Mouse (Mus musculus) retina, embryonic 14.5 days (tissue): ENCODE results near the gene Olfr1377.
"Not testable (repeated sequence)": the region's sequence is repeated elsewhere in the genome, so short reads cannot be mapped to it uniquely, and the experiment has no call there.

ENCODE experiments used
- DNase-seq: peaks from one replicate; pipeline ENCODE4 v3.0.0-alpha.2; 2015; ENCODE audit warnings: low spot score

Olfr1377 gene

DNA sequence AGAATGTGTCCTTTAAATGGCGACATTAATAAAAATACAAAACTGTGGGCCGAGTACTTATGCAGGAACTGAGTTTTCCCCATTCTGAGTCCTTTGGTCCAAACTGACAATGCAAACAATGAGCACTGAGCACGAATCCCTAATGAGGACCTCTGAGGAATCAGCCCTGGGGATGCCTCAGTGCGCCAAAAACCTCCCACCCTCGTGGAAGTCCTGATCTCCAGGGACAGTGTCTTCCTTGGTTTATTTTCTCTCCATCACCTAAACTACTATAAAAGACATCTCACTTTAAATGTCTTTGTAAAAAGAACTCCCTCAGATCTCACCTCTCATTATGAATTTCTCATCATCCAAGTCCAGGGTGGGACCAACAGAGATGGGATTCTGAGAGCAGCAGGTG is at the start of gene Olfr1377:
Gene Olfr1377, plus strand, starts transcription at position 301 of the 400 bp plus-strand sequence.
- no peak for DNase-seq

DNA sequence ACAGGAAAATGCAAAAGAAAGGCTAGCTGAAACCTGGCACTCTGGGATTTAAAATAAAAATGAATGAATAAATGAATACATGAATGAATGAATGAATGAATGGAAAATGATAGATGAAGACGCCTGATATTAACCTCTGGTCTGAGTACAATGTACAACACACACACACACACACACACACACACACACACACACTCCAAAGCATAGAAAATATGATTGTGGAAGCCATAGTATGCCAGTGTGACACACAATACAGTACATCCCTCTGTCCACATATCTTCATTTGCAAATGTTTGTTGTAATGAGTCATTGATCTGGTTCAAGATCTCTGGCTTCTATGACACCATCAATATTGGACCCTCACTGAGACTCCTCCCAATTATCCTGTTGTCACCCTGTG is 49.7 kb upstream of the Olfr1377 start:
- DNase-seq, result no peak

DNA sequence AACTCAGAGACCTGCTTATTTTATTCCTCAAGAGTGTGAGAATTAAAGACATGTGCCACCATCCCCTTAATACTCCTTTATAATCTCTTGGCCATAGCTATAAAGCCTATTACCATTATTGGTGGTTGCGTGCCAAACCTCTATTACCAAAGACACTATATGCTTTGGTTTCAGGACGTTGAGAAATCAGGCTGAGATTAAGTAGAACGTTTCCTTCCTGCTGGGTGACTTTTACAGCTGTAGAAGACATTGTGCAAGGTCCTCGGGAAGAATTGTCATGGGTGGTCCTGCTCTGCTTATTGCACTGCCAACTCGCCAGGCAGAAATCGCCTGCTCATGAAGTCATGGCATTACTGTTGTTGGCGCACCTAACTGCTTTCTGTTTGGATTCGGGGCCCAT is 43.3 kb upstream of the Olfr1377 start:
- DNase-seq, result no peak

DNA sequence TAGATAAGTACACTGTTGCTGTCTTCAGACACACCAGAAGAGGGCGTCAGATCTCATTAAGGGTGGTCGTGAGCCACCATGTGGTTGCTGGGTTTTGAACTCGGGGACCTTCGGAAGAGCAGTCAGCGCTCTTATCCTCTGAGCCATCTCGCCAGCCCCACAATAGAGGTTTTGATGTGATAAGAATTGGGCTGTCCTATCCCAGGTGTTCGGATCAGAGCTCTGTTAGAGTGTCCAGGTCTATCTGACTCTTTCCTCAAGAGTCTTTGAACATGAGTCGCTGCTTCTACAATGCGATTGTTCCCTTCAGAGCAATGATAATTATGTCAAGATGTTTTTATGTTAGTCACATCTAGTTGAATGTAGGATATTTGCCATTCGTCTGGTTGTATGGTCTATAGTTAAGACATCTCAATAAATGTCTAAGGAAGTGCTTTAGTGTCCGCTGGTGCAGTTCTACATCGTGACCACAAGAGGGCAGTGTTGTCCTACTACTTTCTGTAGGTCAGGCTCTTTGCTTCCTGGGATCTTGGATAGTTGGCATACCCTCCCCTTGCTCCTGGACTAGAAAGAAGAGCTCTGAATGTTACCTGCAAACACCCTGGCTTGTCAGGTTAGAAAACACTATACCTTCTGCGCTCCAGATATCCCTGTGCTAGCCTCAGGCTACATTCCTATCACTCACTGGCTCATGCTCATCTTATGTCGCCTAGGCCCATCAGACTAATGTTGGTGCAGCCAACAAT is 42.0 kb upstream of the Olfr1377 start:
- DNase-seq, result peak; percentile 88

DNA sequence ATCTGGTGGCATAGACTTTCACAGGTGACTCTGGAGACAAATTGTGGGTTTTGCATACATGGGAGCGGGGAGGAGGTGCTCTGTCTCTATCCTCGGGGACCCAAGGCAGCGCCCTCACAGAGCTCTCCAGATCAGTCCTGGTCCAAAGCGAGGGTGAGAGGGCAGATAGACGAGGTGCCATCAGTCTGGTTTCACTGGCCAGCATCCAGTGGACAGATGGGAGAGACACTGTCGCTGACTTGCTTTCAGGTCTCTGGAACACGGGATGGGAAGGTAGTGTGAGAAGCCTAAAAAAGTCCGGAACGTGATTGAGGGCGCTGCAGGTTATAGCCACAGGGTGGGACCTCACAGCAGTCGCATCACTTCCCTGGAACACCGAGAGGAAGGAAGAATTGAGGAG is 39.4 kb upstream of the Olfr1377 start:
- DNase-seq, result no peak

DNA sequence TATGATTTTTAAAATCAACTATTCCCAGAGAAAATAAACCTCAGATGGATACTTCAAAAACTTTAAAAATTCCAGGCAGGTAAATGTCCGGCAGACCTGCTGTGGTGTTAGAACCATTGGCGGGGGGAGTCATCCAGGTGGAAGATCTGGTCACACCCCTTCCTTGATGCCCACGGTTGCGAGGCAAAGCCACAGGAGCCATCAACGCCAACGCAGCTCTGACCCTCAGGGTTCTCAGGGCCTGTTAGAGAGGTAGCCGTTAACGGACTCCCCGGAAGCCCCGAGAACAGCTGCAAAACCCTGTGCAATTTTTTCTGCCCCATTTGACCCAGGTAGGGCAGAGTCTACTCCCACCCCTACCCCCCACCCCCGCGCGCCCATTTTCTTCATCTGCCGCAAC is 38.3 kb upstream of the Olfr1377 start, which contains the start of gene 4933414I15Rik:
Gene 4933414I15Rik, minus strand, starts transcription at position 260 of the 400 bp plus-strand sequence.
- no peak for DNase-seq

DNA sequence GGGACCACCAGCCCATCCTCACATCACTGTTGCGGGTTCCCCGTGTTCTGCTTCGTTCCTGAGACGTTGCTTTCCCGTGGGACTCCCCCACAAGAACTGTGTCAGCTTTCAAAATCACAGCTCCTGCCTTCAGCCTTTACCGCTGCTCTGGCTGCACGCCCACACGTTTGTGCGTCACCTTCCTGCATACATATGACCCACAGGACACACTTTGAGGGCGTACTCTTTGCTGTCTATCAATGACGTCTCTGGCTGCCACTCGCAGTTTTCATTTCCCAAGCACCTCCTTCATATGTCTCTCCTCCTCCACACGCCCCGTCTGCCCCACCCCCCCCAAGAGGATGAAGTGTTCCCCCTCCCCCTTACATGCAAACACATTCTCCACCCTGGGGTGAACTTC is 29.5 kb upstream of the Olfr1377 start:
- DNase-seq, result no peak

DNA sequence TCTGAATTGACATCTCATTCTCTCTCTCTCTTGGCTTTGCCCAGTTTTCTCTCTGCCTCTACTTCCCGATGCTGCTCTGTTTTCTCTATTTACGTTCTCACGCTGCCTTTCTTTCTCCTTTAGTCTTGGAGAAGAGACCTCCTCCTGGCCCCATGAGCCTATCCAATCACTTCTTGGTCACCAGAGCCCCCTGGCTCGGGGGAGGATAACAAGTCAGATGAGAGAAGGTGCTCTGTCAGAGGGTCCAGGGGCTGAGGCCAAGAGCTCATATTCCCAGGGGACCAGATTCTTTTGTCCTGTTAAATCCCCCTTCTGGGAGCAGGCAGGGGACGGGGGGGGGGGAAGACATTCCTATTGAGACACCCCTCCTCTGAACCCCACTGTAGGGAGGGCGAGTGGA is 28.1 kb upstream of the Olfr1377 start, which contains the start of gene Prop1:
Gene Prop1, minus strand, starts transcription at position 101 of the 400 bp plus-strand sequence.
- no peak for DNase-seq

DNA sequence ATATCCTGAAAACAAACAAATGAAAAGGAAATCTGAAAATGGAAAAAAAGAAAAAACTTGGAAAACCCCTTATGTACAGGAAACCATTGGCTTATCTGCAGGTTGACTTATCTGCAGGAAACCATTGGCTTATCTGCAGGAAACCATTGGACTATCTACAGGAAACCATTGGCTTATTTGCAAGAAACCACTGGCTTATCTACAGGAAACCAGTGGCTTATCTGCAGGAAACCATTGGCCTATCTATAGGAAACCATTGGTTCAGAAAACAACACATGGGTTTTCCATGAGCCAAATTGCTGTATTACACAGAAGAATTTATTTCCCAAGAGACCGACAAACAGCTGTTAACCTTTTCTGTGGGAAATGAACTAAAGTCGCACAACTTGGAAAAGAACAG is 16.9 kb upstream of the Olfr1377 start:
- no peak for DNase-seq

DNA sequence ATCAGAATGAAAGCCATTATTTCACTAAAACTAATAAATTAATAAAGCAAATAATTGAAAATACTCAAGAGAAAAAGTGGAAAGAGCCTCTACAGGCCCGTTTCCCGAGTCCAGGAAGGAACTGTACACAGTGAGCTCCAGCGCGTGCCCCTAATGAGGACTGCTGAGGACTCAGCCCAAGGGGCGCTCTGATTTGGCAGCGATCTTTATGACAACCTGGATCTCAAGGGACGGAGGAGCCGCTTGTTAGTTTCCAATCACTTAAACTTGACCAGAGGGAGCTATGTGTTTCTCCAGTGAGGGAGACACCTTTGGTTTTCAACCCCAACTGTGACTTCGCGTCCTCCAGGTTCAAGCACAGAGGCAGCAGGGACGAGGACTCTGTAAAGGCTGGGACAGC is 15.5 kb upstream of the Olfr1377 start, which contains the start of gene Olfr1378:
Gene Olfr1378, plus strand, starts transcription at position 301 of the 400 bp plus-strand sequence.
- no peak for DNase-seq

DNA sequence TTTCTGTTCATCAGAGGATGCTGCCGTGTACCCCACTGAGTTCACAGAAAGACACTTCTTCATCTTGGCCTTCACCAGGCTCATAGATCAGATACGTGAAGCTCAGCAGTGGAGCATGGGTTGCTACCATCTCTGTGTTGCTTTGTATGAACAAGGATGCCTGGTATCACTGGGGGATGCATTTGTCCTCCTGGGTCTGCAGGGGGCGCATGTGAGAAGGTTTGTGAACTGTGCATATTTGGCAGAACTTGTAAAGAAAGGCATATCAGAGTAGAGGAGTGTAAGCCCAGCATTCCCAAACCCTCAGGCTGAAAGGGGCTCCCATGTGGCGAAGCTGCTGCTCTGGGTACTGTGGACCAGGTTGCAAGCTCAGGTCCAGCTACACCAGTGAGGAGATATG is 4.6 kb upstream of the Olfr1377 start:
- peak; percentile 19 for DNase-seq

DNA sequence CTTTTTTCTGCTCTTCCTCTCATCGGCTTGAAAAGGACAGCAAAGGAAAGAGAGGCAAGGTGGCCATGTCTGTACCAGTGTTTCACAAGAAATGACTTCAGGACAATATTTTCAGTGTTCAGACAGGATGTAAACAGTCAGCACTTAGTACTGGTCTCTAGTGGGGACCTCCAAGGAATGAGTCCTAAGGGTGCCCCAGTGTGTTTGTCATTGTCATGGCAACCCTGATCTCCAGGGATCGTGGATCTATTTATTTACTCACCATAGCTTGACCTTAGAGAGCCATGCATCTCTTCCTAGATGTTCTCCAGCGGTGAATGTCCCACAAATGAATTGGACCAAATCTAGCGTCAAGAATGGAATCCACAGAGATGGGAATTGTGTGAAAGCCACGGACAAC is 21.5 kb downstream of the Olfr1377 start, which contains the start of gene Olfr51:
Gene Olfr51, plus strand, starts transcription at position 301 of the 400 bp plus-strand sequence.
- no peak for DNase-seq

DNA sequence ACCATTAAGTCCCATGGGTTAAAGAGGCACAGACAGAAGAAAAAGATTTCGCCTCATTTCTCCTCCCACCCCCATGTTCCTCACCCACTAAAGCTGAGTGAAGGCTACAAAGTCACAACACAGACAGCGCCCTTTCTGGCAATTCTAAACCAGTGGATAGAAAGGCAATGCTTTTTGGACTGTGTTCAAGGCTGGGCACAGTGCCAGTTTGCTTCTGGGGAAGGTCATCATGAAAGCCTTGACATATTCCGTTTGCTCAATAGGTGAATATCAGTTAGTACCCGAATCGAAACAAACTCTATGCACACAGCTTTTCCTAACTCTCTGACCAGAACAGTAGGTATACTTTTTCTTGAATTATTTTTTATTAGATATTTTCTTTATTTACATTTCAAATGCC is 30.1 kb downstream of the Olfr1377 start:
- no peak for DNase-seq

DNA sequence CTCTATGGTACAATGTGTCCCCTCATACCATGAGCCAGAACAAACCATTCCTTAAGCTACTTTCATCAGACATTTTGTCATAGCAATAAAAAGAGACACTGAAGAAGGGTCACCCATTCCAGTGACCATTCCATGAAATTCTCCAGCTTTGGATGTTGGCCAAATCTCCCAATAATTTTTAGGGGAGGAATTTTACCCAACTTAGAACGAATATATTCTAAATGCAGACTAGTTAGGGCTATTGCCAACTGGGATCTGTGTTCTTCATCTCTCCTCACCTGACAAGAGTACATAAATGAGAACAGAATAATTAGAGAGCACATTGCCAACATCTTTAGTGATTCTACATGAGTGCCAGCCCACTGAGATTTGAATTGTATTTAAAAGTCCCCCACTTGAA is 32.2 kb downstream of the Olfr1377 start, which contains the start of gene Olfr54:
Gene Olfr54, plus strand, starts transcription at position 301 of the 400 bp plus-strand sequence.
- no peak for DNase-seq

DNA sequence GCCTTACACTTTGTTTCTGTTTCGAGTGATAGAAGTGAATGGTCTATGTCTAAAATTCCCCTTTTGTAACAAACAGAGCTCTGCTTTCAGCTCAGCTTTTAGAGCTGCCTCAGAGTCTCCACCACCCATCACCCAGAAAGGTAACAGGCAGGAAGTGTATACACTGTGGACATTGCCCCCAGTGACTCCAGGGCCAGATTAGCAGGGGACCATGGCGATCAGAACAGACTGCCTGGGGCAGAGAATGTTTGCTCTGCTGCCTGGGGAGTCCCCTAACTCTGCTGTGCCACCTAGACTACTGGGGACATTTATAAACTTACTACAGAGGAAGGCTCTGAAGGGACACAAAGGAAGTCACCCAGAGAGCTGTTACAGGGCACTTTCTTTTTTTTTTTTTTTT is 34.6 kb downstream of the Olfr1377 start:
- DNase-seq, result no peak

DNA sequence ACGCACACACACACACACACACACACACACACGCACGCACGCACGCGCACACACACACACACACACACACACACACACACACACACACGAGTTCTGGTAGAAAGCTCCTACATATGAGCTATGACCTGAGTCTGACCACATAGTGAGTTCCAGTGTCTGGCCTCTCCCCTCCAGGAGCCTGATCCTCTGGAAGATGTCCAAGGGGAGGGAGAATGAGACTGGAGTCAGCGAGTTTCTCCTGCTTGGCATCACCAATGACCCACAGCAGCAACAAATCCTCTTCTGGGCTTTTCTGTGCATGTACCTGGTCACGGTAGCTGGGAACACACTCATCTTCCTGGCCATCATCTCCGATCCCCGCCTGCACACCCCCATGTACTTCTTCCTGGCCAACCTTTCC is 45.0 kb downstream of the Olfr1377 start:
- not testable (repeated sequence) for DNase-seq

DNA sequence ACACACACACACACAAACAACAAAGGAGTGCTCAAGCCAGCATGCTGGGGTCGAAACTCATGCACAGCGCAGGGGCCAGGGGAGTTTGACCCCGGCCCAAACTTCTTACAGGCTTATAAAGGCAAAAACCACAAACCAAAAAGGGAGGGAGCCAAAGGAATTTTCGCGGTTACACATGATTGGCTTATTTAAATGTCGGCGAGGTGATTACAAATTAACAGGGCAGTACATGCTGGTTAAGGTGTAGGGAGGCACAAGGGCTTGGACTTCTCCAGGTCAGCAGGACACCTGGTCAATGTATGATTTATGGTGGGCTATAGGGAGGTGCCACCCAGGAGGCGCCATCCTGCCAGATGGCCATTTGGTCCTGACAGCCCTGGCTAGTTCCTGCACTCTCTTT is 47.6 kb downstream of the Olfr1377 start:
- DNase-seq, result not testable (repeated sequence)

DNA sequence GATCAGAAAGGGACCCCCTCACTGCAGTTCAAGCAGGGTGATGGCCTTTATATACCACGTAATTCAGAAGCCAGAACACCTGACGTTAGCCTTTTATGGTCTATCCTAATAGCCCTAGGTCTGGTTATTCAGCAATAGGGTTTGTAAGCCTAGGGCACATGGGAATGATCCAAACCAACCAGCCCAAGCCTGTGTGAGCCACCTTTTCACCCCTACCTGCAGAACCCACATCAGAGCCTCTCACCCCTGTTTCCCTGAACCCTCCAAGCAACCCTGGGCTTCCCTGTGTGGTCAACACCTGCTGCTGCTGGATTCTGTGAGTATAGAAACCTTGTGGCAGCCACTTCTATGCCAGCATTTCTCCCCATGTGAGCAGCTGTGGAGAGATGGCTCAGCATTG is 48.5 kb downstream of the Olfr1377 start:
- DNase-seq, result no peak

DNA sequence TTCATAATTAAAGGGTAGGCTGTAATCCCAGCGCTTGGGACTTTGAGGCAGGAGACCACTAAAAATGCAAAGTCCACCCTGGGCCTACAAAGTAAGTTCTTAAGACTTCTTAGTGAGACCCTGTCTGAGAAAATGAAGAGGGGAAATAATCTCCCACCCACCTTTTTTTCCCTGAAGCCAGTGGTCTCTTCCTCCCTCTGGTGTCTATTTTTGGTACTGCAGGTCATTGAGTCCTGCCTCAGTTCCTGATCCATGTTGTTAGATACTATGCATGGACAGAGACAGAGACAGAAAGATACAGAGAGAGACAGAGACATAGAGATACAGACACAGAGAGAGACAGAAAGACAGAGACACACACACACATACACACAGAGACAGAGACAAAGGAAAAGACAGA is 51.1 kb downstream of the Olfr1377 start:
- DNase-seq, result peak; percentile 84

DNA sequence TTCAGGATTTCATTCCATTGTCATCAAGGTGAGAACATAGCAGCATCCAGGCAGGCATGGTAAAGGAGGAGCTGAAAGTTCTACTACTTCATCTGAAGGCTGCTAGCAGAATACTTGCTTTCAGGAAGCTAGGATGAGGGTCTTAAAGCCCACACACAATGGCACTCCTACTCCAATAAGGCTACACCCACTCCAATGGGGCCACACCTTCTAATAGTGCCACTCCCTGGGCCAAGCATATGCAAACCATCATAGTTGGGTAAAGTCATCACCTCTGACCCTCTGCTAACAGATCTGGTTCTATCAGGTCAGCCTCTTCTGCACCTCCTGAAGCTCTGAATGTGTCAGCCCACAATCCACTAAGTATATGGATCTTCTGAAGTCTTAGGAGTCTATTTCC is 52.4 kb downstream of the Olfr1377 start:
- not testable (repeated sequence) for DNase-seq

DNA sequence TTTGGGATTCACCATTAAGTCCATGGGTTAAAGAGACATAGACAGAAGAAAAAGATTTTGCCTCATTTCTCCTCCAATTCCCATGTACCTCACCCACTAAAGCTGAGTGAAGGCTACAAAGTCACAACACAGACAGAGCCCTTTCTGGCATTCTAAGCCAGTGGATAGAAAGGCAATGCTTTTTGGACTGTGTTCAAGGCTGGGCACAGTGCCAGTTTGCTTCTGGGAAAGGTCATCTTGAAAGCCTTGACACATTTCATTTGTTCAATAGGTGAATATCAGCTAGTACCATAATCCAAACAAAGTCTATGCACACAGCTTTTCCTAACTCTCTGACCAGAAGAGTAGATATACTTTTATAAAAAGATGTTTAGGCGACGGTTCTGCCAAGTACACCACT is 54.2 kb downstream of the Olfr1377 start:
- DNase-seq, result no peak
